Mouse (Mus musculus): ENCODE results near the gene Pagr1a.
A peak's percentile ranks its signal among the peaks of the same experiment; 100 is the strongest.

DNA sequence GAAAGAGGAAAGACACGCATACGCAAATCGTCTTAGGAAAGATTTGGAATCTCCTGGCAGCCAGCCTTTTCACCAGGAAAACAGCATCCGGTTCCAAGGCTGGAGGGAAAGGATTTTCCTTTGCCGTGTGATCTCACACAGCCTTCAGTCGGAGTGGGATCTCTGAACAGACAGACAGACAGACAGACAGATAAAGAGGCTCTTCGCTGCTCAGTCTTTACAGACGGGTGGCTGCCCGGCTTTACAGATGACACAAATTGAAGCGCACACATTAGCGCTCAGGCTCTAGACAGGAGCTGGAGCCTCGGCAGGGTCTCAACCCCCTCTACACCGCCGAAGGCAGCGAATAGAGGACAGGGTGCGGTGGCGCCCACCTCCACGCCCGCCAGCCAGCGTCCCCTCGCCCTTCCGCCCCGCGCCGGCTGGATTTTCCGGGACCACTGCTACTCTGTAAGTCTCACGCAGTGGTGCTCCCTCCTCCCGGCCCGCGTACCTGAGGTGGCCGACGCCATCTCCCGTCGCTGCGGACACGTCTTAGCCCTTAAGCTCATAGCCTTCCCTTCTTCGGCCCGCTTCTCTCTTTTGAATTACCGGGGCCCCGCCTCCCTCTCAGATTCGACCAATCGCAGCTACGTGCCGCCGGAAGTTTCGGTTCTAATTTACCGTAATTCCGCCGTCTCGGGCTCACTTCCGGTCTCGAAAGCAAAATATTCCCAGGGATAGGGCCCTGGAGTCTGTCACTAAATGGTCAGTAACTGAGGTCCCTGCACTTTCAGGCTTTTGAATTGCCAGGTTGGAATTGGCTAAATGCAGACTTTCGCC lies 24.9 kb upstream of the Pagr1a start, which contains the start of gene Kif22:
- TF ChIP-seq POLR2A (IDR thresholded peaks at IDR 0.05; ENCODE audit: insufficient read length, low read depth) (peak; percentile 81), TCF12 (IDR thresholded peaks at IDR 0.05; ENCODE audit: insufficient read depth, poor library complexity, severe bottlenecking) (no peak), E2F4 (IDR thresholded peaks at IDR 0.05; ENCODE audit: insufficient read depth) (peak; percentile 93), USF1 (IDR thresholded peaks at IDR 0.05; ENCODE audit: low read depth) (no peak), MYOD1 (IDR thresholded peaks at IDR 0.05; ENCODE audit: control insufficient read depth in 1 of 3, insufficient read length in 2 of 3, low read depth in 2 of 3) (no peak), MAX (IDR thresholded peaks at IDR 0.05; ENCODE audit: low read depth) (no peak), CEBPB (IDR thresholded peaks at IDR 0.05; ENCODE audit: insufficient read depth, poor library complexity, severe bottlenecking) (no peak), SRF (IDR thresholded peaks at IDR 0.05; ENCODE audit: control insufficient read depth, insufficient read length, low read depth) (no peak), MYOG (IDR thresholded peaks at IDR 0.05; ENCODE audit: control insufficient read depth in 1 of 3, insufficient read depth in 1 of 3, insufficient read length in 2 of 3, low read depth in 2 of 3) (no peak), TCF3 (IDR thresholded peaks at IDR 0.05; ENCODE audit: insufficient read length, low read depth) (no peak)

Data from myocyte (in vitro differentiated cells).